Mouse (Mus musculus) thymus, postnatal 4 days (tissue): ENCODE measurements around the gene Syn3.
"Not testable (repeated sequence)": the region's sequence is repeated elsewhere in the genome, so short reads cannot be mapped to it uniquely, and the experiment has no call there.

Source experiments
- DNase-seq: peaks from one replicate; pipeline ENCODE4 v3.0.0; 2021

Gene Syn3

DNA sequence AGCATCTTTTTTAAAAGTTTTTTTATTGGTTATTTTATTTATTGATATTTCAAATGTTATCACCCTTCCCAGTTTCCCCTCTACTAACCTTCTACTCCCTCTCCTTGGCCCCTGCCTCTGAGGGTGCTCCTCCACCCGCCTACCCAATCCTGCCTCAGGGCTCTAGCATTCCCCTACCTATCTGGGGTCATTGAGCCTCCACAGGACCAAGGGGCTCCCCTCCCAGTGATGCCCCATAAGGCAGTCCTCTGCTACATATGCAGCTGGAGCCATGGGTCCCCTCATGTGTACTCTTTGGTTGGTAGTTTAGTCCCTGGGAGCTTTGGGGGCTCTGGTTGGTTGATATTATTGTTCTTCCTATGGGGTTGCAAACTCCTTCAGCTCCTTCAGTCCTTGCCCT lies 471.9 kb downstream of the Syn3 start:
- not testable (repeated sequence) for DNase-seq

DNA sequence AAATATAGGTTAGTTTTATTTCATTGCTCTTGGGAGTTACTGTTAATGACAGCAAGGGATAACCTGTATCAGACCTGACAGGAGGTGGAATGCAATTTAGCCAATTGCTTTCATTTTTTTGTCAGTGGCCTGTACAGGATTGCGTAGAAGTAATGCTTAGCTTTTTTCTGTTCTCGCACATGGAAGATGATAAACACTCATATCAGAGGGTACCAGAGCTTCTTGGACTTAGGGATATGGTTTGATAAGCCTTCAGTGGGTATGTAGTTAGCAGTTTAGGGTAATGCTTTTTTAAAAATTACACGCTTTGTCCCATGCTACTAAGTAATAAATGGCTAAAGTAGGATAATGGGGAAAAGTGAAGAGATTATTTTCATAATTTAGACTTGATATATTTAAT lies 472.3 kb downstream of the Syn3 start:
- DNase-seq: no peak

DNA sequence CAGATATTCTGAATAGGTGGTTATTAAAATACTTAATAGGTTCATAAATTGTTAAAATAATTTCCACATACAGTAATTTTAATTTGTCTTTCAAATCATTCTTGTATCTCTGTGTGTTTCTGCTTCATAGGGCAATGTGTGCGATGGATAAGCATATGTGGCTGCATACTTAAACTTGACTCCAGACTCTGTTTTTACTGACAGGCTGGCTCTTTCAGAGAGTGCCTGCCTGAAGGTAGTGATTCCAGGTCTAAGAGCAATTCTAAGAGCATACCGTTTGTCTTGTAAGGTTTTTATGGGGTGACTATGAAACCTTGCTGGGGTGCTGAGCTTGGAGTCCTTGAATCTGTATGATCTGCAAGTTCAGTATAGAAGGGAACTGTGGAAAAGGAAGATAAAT lies 472.8 kb downstream of the Syn3 start:
- no peak for DNase-seq

GRCm38 (mm10) chr10:86023149-86023548 lies 475.5 kb downstream of the Syn3 start:
- DNase-seq: no peak

GRCm38 (mm10) chr10:86022474-86022816 lies 476.3 kb downstream of the Syn3 start:
- no peak for DNase-seq

- DNase-seq: peak; percentile 93
These were observed 476.8 kb downstream of the Syn3 start, which contains the start of gene Fbxo7 for GRCm38 (mm10) chr10:86021749-86022473. Gene Fbxo7 (plus strand): TSS chr10:86021972.

- DNase-seq: no peak
These were observed 477.3 kb downstream of the Syn3 start for GRCm38 (mm10) chr10:86021408-86021748.

GRCm38 (mm10) chr10:86018813-86019212 lies 479.9 kb downstream of the Syn3 start:
- no peak for DNase-seq

GRCm38 (mm10) chr10:86017781-86018180 lies 480.9 kb downstream of the Syn3 start:
- no peak for DNase-seq

- no peak for DNase-seq
These were observed 486.9 kb downstream of the Syn3 start, which contains the start of gene Bpifc for GRCm38 (mm10) chr10:86011781-86012180. Gene Bpifc (minus strand): TSS chr10:86011895.

GRCm38 (mm10) chr10:86011172-86011571 lies 487.5 kb downstream of the Syn3 start:
- DNase-seq: no peak

DNA sequence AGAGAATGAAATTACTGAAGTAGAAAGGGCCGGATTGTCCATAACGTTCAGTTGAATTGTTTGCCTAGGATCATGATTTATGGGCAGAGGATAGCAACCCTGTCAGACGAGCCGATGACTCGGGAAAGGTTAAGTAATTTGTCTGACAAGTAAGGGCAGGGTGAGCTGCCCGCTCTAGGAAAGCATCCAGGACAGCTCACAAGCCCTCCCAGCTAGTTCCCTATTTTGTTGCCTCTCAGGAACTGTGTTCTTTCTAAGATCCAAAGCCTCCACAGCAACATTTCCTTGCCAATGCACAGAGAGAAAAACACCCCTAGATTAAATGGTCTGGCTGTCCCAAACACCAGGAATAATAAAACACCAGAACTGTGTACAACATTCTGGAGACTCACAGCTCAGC lies 488.1 kb downstream of the Syn3 start:
- no peak for DNase-seq

DNA sequence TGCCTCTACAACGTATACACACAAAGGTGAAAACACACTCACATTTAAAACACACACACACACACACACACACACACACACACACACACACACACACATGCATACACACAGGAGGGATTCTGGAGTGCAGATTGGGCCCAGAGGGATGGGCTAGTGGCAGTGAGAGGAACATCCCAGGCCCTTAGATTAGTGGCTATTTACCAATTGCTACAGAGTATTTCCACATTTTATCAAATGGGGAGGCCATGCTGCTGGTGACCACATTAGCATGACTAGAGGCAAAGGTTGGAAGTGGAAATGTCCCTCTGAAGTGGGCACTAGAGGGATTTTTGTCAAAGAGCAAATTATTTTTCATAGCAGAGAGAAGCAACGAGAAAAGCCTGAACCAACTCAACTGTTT lies 489.0 kb downstream of the Syn3 start:
- DNase-seq: no peak

DNA sequence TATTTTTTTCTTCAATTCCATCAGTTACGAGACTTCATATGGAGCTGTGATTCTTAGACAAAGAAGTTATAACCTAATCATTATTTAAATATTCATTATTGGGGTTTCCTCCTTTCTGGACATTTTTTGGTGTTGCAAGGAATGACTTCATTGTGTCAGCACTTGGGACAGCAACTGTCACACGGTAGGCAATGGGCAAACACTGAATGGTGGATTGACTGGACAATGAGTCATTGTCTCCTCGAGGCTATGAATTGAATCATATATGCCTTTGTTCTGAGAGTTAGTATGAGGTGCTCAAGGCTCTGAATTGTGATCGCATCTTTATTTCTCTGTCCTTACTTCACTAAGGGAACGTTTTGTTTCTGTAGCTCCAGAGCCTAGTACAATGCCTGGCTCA lies 492.2 kb downstream of the Syn3 start:
- DNase-seq: no peak
